Mouse (Mus musculus) stomach, adult 2 months (tissue): ENCODE results near the gene Mzt1. TPM values are rescaled to one million over a fixed set of nuclear protein-coding genes. Genes with fewer than 3 reads are reported as not detected.

Experiments
- polyA plus RNA-seq: library from polyadenylated mRNA; depleted of rRNA; stranded (reverse); fragments of >200 nt; gene quantifications from 2 replicates; pipeline ENCODE4 v1.2.3, GENCODE M21; 2012; rRNA removed

The Mzt1 gene
- 1.7 and 2.2 TPM in 2 replicates for polyA plus RNA-seq

DNA sequence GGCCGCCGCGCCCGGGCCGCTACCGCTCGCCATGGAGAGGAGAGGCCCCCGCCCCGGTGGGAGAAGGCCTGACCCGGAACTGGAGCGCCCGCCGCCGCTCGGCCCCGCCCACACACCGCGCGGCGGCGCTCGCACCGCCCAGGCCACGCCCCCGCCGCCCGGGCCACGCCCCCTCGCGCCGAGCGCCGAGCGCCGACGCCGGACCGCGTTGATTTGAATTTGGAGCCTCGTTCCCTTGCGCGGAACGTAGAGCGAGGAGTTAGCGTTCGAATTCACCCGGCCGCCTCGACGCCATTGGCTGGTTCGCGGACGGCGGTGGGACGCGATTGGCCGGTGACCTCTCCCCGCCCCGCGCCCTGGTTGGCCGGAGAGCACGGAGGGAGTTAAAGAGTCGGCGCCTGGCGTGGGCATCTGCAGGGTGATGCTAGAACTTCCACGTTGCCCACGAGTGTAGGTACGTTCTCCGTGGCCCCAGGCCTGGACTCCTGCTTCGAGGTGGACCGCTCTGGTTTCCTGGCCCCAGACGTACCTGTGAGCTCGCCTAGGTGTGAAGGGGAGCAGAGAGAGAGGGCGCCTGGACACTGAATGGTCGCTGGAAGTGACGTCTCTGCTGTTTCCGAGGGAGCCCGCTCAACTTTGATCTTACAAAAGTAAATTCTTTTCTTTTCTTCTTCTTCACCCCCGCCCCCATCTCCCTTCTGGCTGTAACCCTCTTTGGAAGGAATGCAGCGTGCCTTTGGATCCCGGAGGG, at the start of gene Mzt1, which contains the start of gene Bora:
Gene Mzt1 (minus strand): TSS at position 104 of the 751 bp plus-strand sequence.
Gene Bora (plus strand): TSS at position 192 of the 751 bp plus-strand sequence.

DNA sequence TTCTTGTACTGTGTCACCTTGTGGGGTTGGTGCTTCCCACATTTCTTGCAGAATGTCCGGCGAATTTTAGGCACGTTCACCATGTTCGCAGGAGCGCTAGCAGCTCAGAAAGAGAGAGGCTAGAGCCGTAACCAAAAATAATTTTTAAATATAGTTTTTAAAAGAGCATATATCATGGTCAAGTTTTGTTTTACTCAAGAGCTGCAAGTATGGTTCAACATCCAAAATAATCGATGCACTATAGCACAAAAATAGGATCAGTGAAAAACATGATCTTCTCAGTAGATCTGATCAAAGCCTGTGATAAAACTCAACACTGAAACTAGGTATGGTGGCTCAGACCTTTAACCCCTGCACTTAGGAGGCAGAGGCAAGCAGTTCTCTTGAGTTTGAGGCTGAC, 51.7 kb downstream of the Mzt1 start, which contains the start of gene Rpl36a-ps1:
Gene Rpl36a-ps1 (minus strand): TSS at position 101 of the 400 bp plus-strand sequence.

Other genes with a start within 250 kb of the Mzt1 start
- gene Rpl36a-ps1, start 51.8 kb downstream of the Mzt1 start, polyA plus RNA-seq, result not detected in 2 replicates
- gene Bora, start 88 bp upstream of the Mzt1 start, polyA plus RNA-seq, result 0.55 and 0.85 TPM in 2 replicates
- gene Pibf1, start 53.3 kb upstream of the Mzt1 start, polyA plus RNA-seq, result 0.39 and 0.71 TPM in 2 replicates
- gene Dis3, start 53.6 kb upstream of the Mzt1 start, polyA plus RNA-seq, result 1.2 and 1.5 TPM in 2 replicates